Mouse (Mus musculus): ENCODE measurements around the gene Kdm4a.

Gene Kdm4a

DNA sequence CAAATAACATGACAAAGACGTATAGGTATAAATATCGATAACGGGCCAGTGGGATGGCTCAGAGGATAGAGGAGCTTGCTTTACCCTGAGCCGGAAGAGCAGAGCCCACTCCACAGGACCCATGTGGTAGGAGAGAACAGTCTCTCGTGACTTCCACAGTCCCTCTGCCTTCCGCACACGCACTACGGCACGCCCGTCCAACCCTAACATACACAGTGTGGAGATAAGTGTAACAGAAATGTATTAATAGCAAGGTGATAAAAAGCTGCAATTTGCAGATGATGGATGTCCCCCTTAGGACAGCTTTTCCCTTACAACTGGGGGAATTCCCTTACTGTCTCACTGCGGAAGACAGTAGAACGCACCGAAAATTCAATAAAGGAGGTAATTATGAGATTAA, 70.2 kb downstream of the Kdm4a start:
- no peak for DNase-seq

DNA sequence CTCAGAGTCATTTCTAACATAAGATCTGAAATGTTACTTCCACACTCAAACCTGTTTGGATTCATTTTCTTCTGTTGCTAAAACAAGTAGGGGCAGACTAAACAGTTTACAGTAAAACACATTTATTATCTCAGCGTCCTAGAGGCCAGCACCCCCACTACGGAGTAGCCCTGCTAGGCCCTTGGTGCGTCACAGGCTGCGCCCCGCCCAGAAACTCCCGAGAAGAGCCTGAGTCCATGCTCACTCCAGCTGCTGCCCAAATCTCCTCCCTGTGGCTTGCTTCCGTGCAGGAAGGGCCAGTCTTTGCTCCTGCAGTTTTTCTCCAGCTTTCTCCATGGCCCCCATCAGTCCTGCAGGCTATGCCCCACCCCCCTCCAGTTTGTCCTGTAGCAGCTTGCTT, 71.1 kb downstream of the Kdm4a start:
- DNase-seq, result no peak

DNA sequence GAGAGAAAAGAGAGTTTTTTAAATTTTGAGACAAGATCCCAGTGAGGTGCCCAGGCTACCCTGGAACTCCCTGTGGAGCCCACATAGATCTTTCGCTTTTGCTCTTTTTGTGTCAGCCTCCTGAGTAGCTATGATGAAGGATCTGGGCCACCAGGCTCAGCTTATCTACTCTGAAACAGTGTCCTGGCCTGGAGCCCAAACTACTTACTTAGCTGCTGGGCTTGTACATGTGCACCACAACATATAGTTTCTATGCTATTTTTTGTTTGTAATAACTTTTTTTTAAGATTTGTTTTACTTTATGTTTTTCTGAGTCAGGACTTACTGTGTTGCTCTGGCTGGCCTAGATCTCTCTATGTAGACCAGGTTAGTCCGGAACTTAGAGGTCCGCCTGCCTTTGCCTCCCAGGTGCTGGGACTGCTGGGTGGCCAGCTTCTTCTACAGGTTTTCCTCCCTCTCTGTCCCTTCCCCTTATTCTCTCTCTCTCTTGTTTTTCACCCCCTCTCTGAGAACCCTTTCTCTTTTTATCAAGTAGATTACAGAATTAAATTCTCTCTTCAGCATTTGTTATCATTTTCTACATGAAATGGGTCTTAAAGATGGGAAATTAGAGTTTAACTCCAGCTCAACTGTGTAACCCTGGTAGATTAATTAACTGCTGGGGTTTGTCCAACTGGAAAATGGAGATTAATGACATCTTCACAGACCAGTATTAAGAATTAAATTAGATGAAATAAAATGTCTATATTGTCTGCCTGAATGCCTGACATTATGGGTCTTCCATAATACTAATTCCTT, 74.4 kb downstream of the Kdm4a start:
- no peak for DNase-seq

DNA sequence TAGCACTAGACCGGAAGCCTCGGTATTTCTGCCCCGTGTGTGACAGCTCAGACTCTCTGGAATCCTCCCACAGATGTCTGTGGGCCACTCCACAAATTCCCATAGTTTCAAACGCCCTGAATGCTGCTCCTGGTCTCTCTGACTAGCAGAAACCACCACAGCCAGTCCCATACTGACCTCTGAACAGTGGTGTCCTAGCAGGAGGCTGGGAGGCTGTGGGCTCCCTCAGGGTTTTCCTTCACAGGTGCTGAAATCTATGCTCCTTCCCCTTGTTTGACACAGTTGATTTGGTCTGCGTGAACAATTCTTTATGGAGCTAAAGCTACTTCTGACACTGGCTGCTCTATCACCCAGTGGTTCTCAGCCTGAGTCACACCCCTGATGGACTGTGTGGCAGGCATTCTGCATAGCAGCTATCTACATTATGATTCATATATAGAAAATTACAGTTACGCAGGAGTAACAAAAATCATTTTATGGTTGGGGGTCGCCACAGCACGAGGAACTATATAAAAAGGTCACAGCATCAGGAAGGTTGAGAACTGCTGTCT, 76.5 kb downstream of the Kdm4a start:
- DNase-seq, result no peak

DNA sequence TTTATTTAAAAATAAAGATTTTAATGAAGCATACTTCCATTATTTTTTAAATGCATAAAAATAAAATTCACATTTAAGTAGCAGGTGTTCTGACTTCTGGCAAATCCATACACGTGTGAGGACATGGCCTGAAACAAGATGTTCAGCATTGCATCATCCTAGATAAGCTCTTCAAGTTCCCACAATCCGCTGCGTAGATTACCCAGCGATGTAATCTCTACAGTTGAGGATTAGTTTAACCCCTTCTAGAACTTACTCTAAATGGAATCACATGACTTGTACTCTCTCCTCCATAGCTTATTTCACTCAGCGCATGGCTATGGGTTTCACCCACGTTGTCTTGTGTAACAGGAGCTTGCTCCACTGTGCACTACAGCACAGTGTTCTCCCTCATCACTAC, 78.3 kb downstream of the Kdm4a start:
- no peak for DNase-seq

DNA sequence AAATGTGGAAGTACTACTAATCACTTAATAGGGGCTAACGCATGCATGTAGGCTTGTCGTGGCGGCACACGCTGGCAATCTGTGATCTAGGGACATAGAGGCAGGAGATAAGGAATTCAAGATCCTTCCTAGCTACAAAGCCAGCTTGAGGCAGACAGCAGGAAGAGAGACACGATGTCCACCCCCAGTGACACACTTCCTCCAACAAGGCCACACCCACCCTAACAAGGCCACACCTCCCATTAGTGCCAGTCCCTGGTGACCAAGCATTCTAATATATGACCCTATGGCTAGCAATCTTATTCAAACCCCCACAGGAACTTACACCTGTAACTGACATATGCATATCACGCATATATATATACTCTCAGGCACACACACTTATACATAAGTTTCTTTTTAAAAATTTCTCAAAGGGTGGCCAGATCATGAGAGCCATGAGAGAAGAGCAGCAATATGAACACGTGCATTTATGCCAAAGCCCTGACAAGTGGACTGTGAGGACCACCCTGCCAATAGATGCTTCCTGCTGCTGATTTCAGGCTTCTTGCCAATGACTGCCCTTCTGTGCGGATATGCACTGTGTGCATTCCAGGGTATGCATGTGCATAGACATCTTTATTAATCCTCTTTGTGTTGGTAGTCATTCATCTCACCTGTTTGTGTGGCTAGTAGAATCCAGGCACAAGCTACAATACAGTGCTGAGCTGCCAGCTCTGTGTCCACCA, 80.0 kb downstream of the Kdm4a start:
- DNase-seq, result no peak

DNA sequence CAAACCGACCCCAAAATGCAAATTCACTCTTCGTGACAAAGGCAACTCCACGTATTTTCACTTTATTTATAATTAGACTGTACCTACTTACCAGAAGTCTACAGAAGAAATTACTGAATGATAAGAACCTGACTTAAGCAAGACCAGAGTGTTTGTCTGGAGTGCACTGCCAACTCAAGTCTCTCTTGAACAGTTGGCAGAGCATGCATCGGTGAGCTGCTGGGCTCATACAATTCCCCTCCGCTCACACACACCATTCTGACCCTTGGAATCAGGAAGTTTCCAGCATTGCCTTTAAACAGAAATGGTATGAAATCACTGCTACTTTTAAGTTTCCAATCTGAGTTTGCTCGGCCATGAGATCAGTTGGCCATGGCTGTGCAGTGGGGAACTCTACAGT, 81.3 kb downstream of the Kdm4a start:
- no peak for DNase-seq

DNA sequence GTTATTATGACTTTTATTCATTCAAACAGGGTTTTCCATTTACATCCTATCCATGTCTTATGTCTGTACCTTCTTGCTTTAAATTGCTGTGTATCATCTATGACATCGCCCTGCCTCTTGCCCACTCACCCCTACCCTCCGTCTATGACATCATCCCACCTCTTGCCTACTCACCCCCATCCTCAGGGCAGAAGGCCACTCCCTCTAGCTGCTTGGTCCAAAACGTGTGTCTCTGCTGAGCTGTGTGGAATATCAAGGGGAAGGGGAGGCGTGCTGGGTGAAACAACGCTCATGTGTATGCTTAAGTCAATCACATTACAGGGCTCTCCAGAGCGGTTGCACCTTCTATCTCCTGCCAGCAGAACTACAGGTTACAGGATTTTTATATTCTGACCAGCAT, 83.8 kb downstream of the Kdm4a start:
- DNase-seq, result no peak

DNA sequence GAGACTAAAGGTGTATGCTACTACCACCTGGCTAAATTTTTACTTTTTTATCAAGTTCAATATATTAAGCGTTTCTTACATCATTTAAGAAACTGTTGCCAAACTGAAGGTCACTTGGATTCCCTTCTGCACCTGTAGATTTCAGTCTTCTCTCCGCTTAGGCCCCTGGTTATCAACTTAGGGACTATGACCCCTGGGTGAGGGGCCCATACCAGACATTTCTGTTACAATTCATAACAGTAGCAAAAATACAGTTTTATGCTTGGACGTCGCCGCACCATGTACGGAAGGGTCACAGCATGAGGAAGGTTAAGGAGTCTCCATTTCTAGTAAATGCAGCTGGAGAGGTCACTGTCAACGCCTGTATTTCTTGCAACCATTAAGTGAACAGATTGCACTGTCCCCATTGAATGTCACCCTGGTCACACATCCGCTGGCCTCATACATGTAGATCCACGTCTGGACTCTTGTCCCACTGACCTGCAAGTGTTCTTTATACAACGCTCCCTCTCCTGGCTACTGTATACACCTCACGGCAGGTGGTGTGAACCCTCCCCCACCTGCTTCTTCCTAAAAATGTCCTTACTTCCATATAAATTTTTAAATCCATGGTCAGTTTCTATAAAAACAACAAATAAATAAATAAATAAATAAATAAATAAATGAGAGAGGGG, 86.9 kb downstream of the Kdm4a start:
- no peak for DNase-seq

DNA sequence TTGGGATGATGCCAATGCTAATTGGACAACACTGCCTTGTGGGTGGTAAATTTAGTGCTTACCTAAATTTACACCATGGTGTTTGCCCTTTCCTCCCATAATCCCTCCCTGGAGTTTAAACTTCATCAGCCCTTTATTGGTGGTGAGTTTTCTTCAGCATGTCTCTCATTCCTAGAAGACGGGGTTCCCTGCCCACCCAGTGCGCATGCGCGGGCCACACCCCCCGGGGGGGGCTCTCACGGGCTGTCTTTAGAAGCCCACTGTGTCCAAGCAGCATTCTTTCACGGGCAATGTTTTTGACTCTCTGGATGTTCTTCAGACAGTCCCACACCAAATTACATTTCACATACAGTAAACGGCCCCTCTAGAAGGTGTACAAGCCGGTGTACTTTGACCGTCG, 89.4 kb downstream of the Kdm4a start:
- DNase-seq, result no peak

DNA sequence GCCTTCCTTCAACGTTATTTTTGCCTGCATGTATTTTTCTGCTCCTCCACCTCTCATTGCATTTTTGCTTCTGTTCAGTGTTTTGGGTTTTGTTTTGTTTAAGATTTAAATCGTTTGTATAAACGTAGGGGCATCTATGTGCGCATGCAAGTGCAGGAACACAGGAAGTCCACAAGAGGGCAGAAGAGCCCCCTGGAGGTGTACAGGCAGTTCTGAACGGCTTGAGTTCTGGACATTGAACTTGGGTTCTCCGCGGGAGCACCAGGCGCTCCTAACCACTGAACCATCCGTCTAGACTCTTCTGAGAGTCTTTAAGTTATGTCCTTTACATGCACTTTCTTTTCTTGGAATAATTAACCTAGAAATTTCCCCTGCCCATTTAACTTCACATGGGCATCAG, 89.9 kb downstream of the Kdm4a start:
- DNase-seq, result peak; percentile 53

DNA sequence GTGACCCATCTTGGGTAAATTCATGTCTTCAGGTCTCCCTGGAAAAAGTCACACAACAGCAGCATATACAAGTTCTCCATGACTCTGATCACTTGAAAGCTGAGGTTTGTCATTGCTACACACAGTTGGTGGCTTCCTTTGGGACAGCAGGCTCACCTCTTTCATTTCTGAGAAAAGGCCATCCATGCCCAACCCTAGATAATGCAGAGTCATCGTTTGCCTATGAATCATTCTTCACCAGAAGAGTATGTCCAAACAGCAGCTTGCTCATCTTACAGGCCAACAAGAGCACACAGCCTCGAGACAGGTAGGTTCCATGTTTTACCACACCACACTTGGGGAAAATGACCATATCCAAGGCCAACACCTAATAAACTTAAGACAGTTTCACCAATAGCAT, 91.1 kb downstream of the Kdm4a start:
- DNase-seq, result no peak
